In genomic region chr1:184786376-184787151, GRCm38 (mm10) we compare ENCODE assay signal across 12 mouse cellular contexts. TPM values are rescaled to one million over a fixed set of nuclear protein-coding genes. Genes with fewer than 3 reads are reported as not detected.
DNase-seq lines count a peak whose midpoint lies in the region; ATAC-seq and TF ChIP-seq lines count a peak whose summit lies in the region.
"Had no signal": no experiment of that assay in that cellular context is flagged by ENCODE, and none has a peak within 500 bp of the region (broad histone marks: within the 10 kb centered on the region; RNA-seq: fewer than 3 reads in every experiment).

No protein-coding gene starts in this region.

- no peak overlapping the region; the same call in 1 of the 2 replicates for H3K27ac ChIP-seq in stomach, postnatal 0 days (replicated peaks)
- H3K27ac ChIP-seq: embryonic facial prominence, embryonic 13.5 days; heart, embryonic 15.5 days; neural tube, embryonic 12.5 days had no signal

- no peaks in the 10 kb centered on the region for H3K27me3 ChIP-seq in stomach, postnatal 0 days (ENCODE audit: control insufficient read depth, insufficient read depth, low read length)
- H3K27me3 ChIP-seq: embryonic facial prominence, embryonic 13.5 days; heart, embryonic 15.5 days; neural tube, embryonic 12.5 days had no signal

- no peak overlapping the region for H3K4me3 ChIP-seq in lung, adult 2 months (replicated peaks; ENCODE audit: extremely low read depth, low read depth, low read length)
- H3K4me3 ChIP-seq in stomach, postnatal 0 days (ENCODE audit: low read depth, low read length) = no peak overlapping the region
- H3K4me3 ChIP-seq: embryonic facial prominence, embryonic 13.5 days; heart, embryonic 15.5 days; neural tube, embryonic 12.5 days had no signal

- no peaks in the 10 kb centered on the region; the same call in 1 of the 2 replicates for H3K4me1 ChIP-seq in lung, adult 2 months (ENCODE audit: control insufficient read depth, insufficient read depth, low read length)
- H3K4me1 ChIP-seq in stomach, postnatal 0 days (replicated peaks; ENCODE audit: control insufficient read depth, insufficient read depth) = 0 out of 2 replicates have a peak, but pooled peaks cover 2% of the 10 kb centered on the region
- H3K4me1 ChIP-seq: embryonic facial prominence, embryonic 13.5 days; heart, embryonic 15.5 days; neural tube, embryonic 12.5 days had no signal

- no peak for TF ChIP-seq CTCF in lung, adult 2 months (IDR thresholded peaks at IDR 0.05; ENCODE audit: insufficient read depth, low read length)
- TF ChIP-seq CTCF in stomach, postnatal 0 days (IDR thresholded peaks at IDR 0.05; ENCODE audit: low read depth) = peak; percentile 58

- H3K9me3 ChIP-seq in stomach, postnatal 0 days (ENCODE audit: control insufficient read depth, low read length) = no peaks in the 10 kb centered on the region
- H3K9me3 ChIP-seq: embryonic facial prominence, embryonic 13.5 days; heart, embryonic 15.5 days; neural tube, embryonic 12.5 days had no signal

- 68% methylated on average over 13 of the region's 13 CpGs for WGBS in lung, adult 2 months
- 61% methylated on average over 13 of the region's 13 CpGs for WGBS in stomach, postnatal 0 days

- H3K4me2 ChIP-seq in stomach, postnatal 0 days (replicated peaks; ENCODE audit: low read depth) = no peak overlapping the region
- H3K4me2 ChIP-seq: embryonic facial prominence, embryonic 13.5 days; heart, embryonic 15.5 days; neural tube, embryonic 12.5 days had no signal

- peak; percentile 13 for DNase-seq in lung, postnatal 36 days
- DNase-seq in lung, adult 2 months = no peak
- peak; percentile 52 for DNase-seq in NIH3T3 (ENCODE audit: low read depth)
- no peak for DNase-seq in stomach, postnatal 0 days (ENCODE audit: low spot score)
- DNase-seq in MN1 (ENCODE audit: low spot score) = no peak
- DNase-seq in left cerebral cortex, adult 9 months (ENCODE audit: low spot score in 2 of 2) = no peak

- no peak for TF ChIP-seq EP300 in stomach, postnatal 0 days (optimal IDR thresholded peaks at IDR 0.05)

- no peaks in the 10 kb centered on the region for H3K36me3 ChIP-seq in stomach, postnatal 0 days (ENCODE audit: control insufficient read depth, insufficient read depth, low read length)
- H3K36me3 ChIP-seq: embryonic facial prominence, embryonic 13.5 days; heart, embryonic 15.5 days; neural tube, embryonic 12.5 days had no signal

- H3K9ac ChIP-seq in stomach, postnatal 0 days (ENCODE audit: low read length) = no peak overlapping the region
- H3K9ac ChIP-seq: embryonic facial prominence, embryonic 13.5 days; heart, embryonic 15.5 days; neural tube, embryonic 12.5 days had no signal

- 0 out of 2 replicates have a peak, but pooled peaks have one; percentile 16 for ATAC-seq in common myeloid progenitor, adult 5-6 weeks (replicated peaks; ENCODE audit: low read depth, poor library complexity, severe bottlenecking)
- no peak for ATAC-seq in stomach, postnatal 0 days (ENCODE audit: low FRiP score, low TSS enrichment)
- ATAC-seq: activated CD4-positive, CD25-positive, alpha-beta regulatory T cell, adult 4 months had no signal

- TF ChIP-seq POLR2A in lung, adult 2 months (IDR thresholded peaks at IDR 0.05; ENCODE audit: borderline replicate concordance, extremely low read depth, low read depth, low read length) = no peak

RNA-seq across cellular contexts. Expression of gene Marc1, which starts 24.5 kb away (rescaled TPM):
- 1.2 and 1.6 TPM in 2 replicates for polyA plus RNA-seq in lung, adult 2 months (2012; rRNA removed)
- total RNA-seq in common myeloid progenitor, adult 5-6 weeks (2017) = not detected in 2 replicates
- 0.32 and 0.65 TPM in 2 replicates for polyA plus RNA-seq in stomach, postnatal 0 days (2015; fragmentation: Nextera tagmentation; extraction: Ambion mirVana)
- total RNA-seq: left cerebral cortex, postnatal 10 days had no signal
- polyA plus RNA-seq: activated CD4-positive, CD25-positive, alpha-beta regulatory T cell, adult 4 months; embryonic facial prominence, embryonic 13.5 days; heart, embryonic 15.5 days had no signal

RNA-seq across cellular contexts. Expression of gene Hlx, which starts 54.1 kb away (rescaled TPM):
- polyA plus RNA-seq in lung, adult 2 months (2012; rRNA removed) = 72.0 and 77.7 TPM in 2 replicates
- 4.6 and 10.8 TPM in 2 replicates for total RNA-seq in common myeloid progenitor, adult 5-6 weeks (2017)
- polyA plus RNA-seq in stomach, postnatal 0 days (2015; fragmentation: Nextera tagmentation; extraction: Ambion mirVana) = 5.4 and 6.9 TPM in 2 replicates
- polyA plus RNA-seq: activated CD4-positive, CD25-positive, alpha-beta regulatory T cell, adult 4 months had no signal

RNA-seq across cellular contexts. Expression of gene Marc2, which starts 59.7 kb away (rescaled TPM):
- 73.3 and 79.9 TPM in 2 replicates for polyA plus RNA-seq in lung, adult 2 months (2012; rRNA removed)
- total RNA-seq in common myeloid progenitor, adult 5-6 weeks (2017) = 63.2 and 74.7 TPM in 2 replicates
- 197 and 217 TPM in 2 replicates for polyA plus RNA-seq in stomach, postnatal 0 days (2015; fragmentation: Nextera tagmentation; extraction: Ambion mirVana)

Comparison
In these comparisons a context has a peak if more than half of its experiments do, and no peak if none do; other contexts are left out.
1. DNase-seq: peak in lung, postnatal 36 days (single experiment) and NIH3T3 (single experiment); none in lung, adult 2 months (single experiment), stomach, postnatal 0 days (single experiment), MN1 (single experiment) and left cerebral cortex, adult 9 months (0 of 2).